Mouse (Mus musculus): ENCODE data around the gene Lypla2.

Gene Lypla2

GRCm38 (mm10) chr4:135972911-135973811 lies 735 bp upstream of the Lypla2 start:
- no peak for DNase-seq (ENCODE audit: low spot score in 2 of 2)

GRCm38 (mm10) chr4:135971805-135972555 lies 446 bp downstream of the Lypla2 start:
- DNase-seq (ENCODE audit: low spot score in 2 of 2): no peak

- DNase-seq (ENCODE audit: low spot score in 2 of 2): no peak
These were observed 1.8 kb downstream of the Lypla2 start for GRCm38 (mm10) chr4:135970585-135970984.

GRCm38 (mm10) chr4:135969070-135969750 lies 3.2 kb downstream of the Lypla2 start:
- DNase-seq (ENCODE audit: low spot score in 2 of 2): no peak

- DNase-seq (ENCODE audit: low spot score in 2 of 2): no peak
These were observed 4.1 kb downstream of the Lypla2 start for GRCm38 (mm10) chr4:135968271-135968869.

- DNase-seq (ENCODE audit: low spot score in 2 of 2): no peak
These were observed 5.2 kb downstream of the Lypla2 start for GRCm38 (mm10) chr4:135967086-135967760.

- DNase-seq (ENCODE audit: low spot score in 2 of 2): no peak
These were observed 6.1 kb downstream of the Lypla2 start for GRCm38 (mm10) chr4:135966283-135966682.

- DNase-seq (ENCODE audit: low spot score in 2 of 2): no peak
These were observed 7.3 kb downstream of the Lypla2 start for GRCm38 (mm10) chr4:135965113-135965512.

GRCm38 (mm10) chr4:135964426-135964825 lies 8.0 kb downstream of the Lypla2 start:
- DNase-seq (ENCODE audit: low spot score in 2 of 2): peak; percentile 65 to 79

GRCm38 (mm10) chr4:135963457-135964193 lies 8.8 kb downstream of the Lypla2 start, which contains the start of gene Gale:
Gene Gale, plus strand, starts transcription at chr4:135963727.
- DNase-seq (ENCODE audit: low spot score in 2 of 2): peak; percentile 87 to 94

- no peak for DNase-seq (ENCODE audit: low spot score in 2 of 2)
These were observed 9.5 kb downstream of the Lypla2 start for GRCm38 (mm10) chr4:135962946-135963345.

- DNase-seq (ENCODE audit: low spot score in 2 of 2): no peak
These were observed 10.2 kb downstream of the Lypla2 start for GRCm38 (mm10) chr4:135962198-135962597.

GRCm38 (mm10) chr4:135961709-135962108 lies 10.7 kb downstream of the Lypla2 start:
- DNase-seq (ENCODE audit: low spot score in 2 of 2): no peak

GRCm38 (mm10) chr4:135960717-135961116 lies 11.7 kb downstream of the Lypla2 start:
- DNase-seq (ENCODE audit: low spot score in 2 of 2): peak; percentile 70 to 83

GRCm38 (mm10) chr4:135958354-135958753 lies 14.1 kb downstream of the Lypla2 start:
- peak; percentile 70 to 80 for DNase-seq (ENCODE audit: low spot score in 2 of 2)

GRCm38 (mm10) chr4:135955886-135956285 lies 16.5 kb downstream of the Lypla2 start:
- no peak for DNase-seq (ENCODE audit: low spot score in 2 of 2)

- DNase-seq (ENCODE audit: low spot score in 2 of 2): peak; percentile 56 to 66
These were observed 18.2 kb downstream of the Lypla2 start for GRCm38 (mm10) chr4:135954241-135954640.

- no peak for DNase-seq (ENCODE audit: low spot score in 2 of 2)
These were observed 19.2 kb downstream of the Lypla2 start for GRCm38 (mm10) chr4:135953179-135953578.

GRCm38 (mm10) chr4:135951505-135951904 lies 20.9 kb downstream of the Lypla2 start:
- DNase-seq (ENCODE audit: low spot score in 2 of 2): no peak

- no peak for DNase-seq (ENCODE audit: low spot score in 2 of 2)
These were observed 22.1 kb downstream of the Lypla2 start for GRCm38 (mm10) chr4:135950365-135950764.

All from urinary bladder, postnatal 36 days (tissue).